Mouse (Mus musculus) megakaryocyte, embryonic 14.5 days (primary cell): Measurements from ENCODE around the gene Ccdc34.

Source experiments
- FLI1 ChIP-seq: IDR thresholded peaks from 2 replicates; pipeline ENCODE4 v1.6.1; 2012; ENCODE audit warnings: low read length, inconsistent platforms, mixed read lengths
- GATA1 ChIP-seq: IDR thresholded peaks from 3 replicates; pipeline ENCODE4 v1.6.1; 2012; ENCODE audit warnings: mixed read lengths, low read length, inconsistent platforms, borderline replicate concordance

DNA sequence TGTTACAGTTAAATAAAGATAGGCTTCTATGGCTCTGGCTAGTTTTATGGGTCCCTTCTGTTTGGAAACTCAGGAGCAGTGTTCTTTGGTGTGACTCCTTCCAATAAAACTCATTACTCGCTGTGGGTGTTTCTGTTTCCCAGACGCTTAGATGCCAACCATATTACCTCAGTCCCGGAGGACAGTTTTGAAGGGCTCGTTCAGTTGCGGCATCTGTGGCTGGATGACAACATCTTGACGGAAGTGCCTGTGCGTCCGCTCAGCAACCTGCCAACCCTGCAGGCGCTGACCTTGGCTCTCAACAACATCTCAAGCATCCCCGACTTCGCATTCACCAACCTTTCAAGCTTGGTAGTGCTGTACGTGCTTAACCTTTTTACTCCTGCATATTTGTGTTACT lies 21.2 kb upstream of the Ccdc34 start:
- TF ChIP-seq GATA1, result no peak
- TF ChIP-seq FLI1, result no peak
